Mouse (Mus musculus): ENCODE data around the gene Lrrc38. TPM values are rescaled to one million over a fixed set of nuclear protein-coding genes. Genes with fewer than 3 reads are reported as not detected.
A peak's percentile ranks its signal among the peaks of the same experiment; 100 is the strongest.
"Not testable (repeated sequence)": the region's sequence is repeated elsewhere in the genome, so short reads cannot be mapped to it uniquely, and the experiment has no call there.

Gene Lrrc38
- polyA plus RNA-seq, 1 experiment from 2014 or later: 0.18 TPM

GRCm38 (mm10) chr4:143336096-143336495 is 13.5 kb upstream of the Lrrc38 start:
- 56% methylated on average over 2 of the region's 2 CpGs for WGBS
- Histone ChIP-seq H3K4me3 (ENCODE audit: low read depth, low read length) (no peak overlapping the region), H3K27ac (ENCODE audit: low read depth) (no peak overlapping the region), H3K9me3 (ENCODE audit: control insufficient read depth, low read length) (no peaks in the 10 kb centered on the region), H3K9ac (ENCODE audit: low read length) (no peak overlapping the region), H3K27me3 (replicated peaks; ENCODE audit: control insufficient read depth, insufficient read depth, low read length) (no peaks in the 10 kb centered on the region), H3K4me1 (replicated peaks; ENCODE audit: control insufficient read depth, insufficient read depth, low read length) (no peaks in the 10 kb centered on the region), H3K36me3 (ENCODE audit: control insufficient read depth, insufficient read depth, low read length) (no peaks in the 10 kb centered on the region), H3K4me2 (ENCODE audit: low read length) (no peak overlapping the region)
- ATAC-seq (replicated peaks; ENCODE audit: low FRiP score, low TSS enrichment, low read depth) (no peak), DNase-seq (ENCODE audit: low spot score) (no peak)

GRCm38 (mm10) chr4:143339808-143340207 is 9.7 kb upstream of the Lrrc38 start:
- no peak overlapping the region for H3K4me2 ChIP-seq (ENCODE audit: low read length)
- 85% methylated on average over 13 of the region's 13 CpGs for WGBS
- H3K4me1 ChIP-seq (replicated peaks; ENCODE audit: control insufficient read depth, insufficient read depth, low read length): no peaks in the 10 kb centered on the region
- H3K27me3 ChIP-seq (replicated peaks; ENCODE audit: control insufficient read depth, insufficient read depth, low read length): no peaks in the 10 kb centered on the region
- ATAC-seq (replicated peaks; ENCODE audit: low FRiP score, low TSS enrichment, low read depth) (no peak), DNase-seq (ENCODE audit: low spot score) (no peak)
- H3K36me3 ChIP-seq (ENCODE audit: control insufficient read depth, insufficient read depth, low read length): no peaks in the 10 kb centered on the region
- no peak overlapping the region for H3K4me3 ChIP-seq (ENCODE audit: low read depth, low read length)
- H3K27ac ChIP-seq (ENCODE audit: low read depth): no peak overlapping the region
- no peak overlapping the region for H3K9ac ChIP-seq (ENCODE audit: low read length)
- no peaks in the 10 kb centered on the region for H3K9me3 ChIP-seq (ENCODE audit: control insufficient read depth, low read length)

- H3K4me1 ChIP-seq (replicated peaks; ENCODE audit: control insufficient read depth, insufficient read depth, low read length): no peaks in the 10 kb centered on the region
- 86% methylated on average over 7 of the region's 7 CpGs for WGBS
Observed at GRCm38 (mm10) chr4:143341470-143341869, 8.1 kb upstream of the Lrrc38 start.

GRCm38 (mm10) chr4:143345491-143345890 is 4.1 kb upstream of the Lrrc38 start:
- H3K9ac ChIP-seq (ENCODE audit: low read length); DNase-seq (ENCODE audit: low spot score); H3K27ac ChIP-seq (ENCODE audit: low read depth); H3K4me3 ChIP-seq (ENCODE audit: low read depth, low read length); H3K4me1 ChIP-seq (replicated peaks; ENCODE audit: control insufficient read depth, insufficient read depth, low read length); ATAC-seq (replicated peaks; ENCODE audit: low FRiP score, low TSS enrichment, low read depth); H3K4me2 ChIP-seq (ENCODE audit: low read length); H3K9me3 ChIP-seq (ENCODE audit: control insufficient read depth, low read length); H3K36me3 ChIP-seq (ENCODE audit: control insufficient read depth, insufficient read depth, low read length): not testable (repeated sequence)
- H3K27me3 ChIP-seq (replicated peaks; ENCODE audit: control insufficient read depth, insufficient read depth, low read length): peaks cover 32% of the 10 kb centered on the region
- WGBS: 83% methylated on average over 5 of the region's 5 CpGs

More at GRCm38 (mm10) chr4:143341470-143341869, 8.1 kb upstream of the Lrrc38 start:
- no peak overlapping the region for H3K9ac ChIP-seq (ENCODE audit: low read length)
- no peaks in the 10 kb centered on the region for H3K27me3 ChIP-seq (replicated peaks; ENCODE audit: control insufficient read depth, insufficient read depth, low read length)
- no peak overlapping the region for H3K4me2 ChIP-seq (ENCODE audit: low read length)
- ATAC-seq (replicated peaks; ENCODE audit: low FRiP score, low TSS enrichment, low read depth): no peak
- H3K36me3 ChIP-seq (ENCODE audit: control insufficient read depth, insufficient read depth, low read length): no peaks in the 10 kb centered on the region
- H3K27ac ChIP-seq (ENCODE audit: low read depth): no peak overlapping the region
- no peaks in the 10 kb centered on the region for H3K9me3 ChIP-seq (ENCODE audit: control insufficient read depth, low read length)
- no peak for DNase-seq (ENCODE audit: low spot score)
- H3K4me3 ChIP-seq (ENCODE audit: low read depth, low read length): no peak overlapping the region

GRCm38 (mm10) chr4:143348678-143349077 is 879 bp upstream of the Lrrc38 start:
- no peak overlapping the region for H3K9ac ChIP-seq (ENCODE audit: low read length)
- no peaks in the 10 kb centered on the region for H3K9me3 ChIP-seq (ENCODE audit: control insufficient read depth, low read length)
- peaks cover 9% of the 10 kb centered on the region; the same call in 1 of the 2 replicates for H3K4me1 ChIP-seq (replicated peaks; ENCODE audit: control insufficient read depth, insufficient read depth, low read length)
- 31% methylated on average over 5 of the region's 5 CpGs for WGBS
- no peak overlapping the region for H3K27ac ChIP-seq (ENCODE audit: low read depth)
- no peak for DNase-seq (ENCODE audit: low spot score)
- H3K36me3 ChIP-seq (ENCODE audit: control insufficient read depth, insufficient read depth, low read length): no peaks in the 10 kb centered on the region
- no peak overlapping the region for H3K4me3 ChIP-seq (ENCODE audit: low read depth, low read length)
- peaks cover 54% of the 10 kb centered on the region for H3K27me3 ChIP-seq (replicated peaks; ENCODE audit: control insufficient read depth, insufficient read depth, low read length)
- no peak for ATAC-seq (replicated peaks; ENCODE audit: low FRiP score, low TSS enrichment, low read depth)
- no peak overlapping the region for H3K4me2 ChIP-seq (ENCODE audit: low read length)

- Histone ChIP-seq H3K4me2 (ENCODE audit: low read length) (peak overlapping the region; percentile 83), H3K9me3 (ENCODE audit: control insufficient read depth, low read length) (no peaks in the 10 kb centered on the region), H3K27me3 (replicated peaks; ENCODE audit: control insufficient read depth, insufficient read depth, low read length) (peaks cover 54% of the 10 kb centered on the region), H3K9ac (ENCODE audit: low read length) (no peak overlapping the region), H3K4me3 (ENCODE audit: low read depth, low read length) (peak overlapping the region; percentile 37), H3K36me3 (ENCODE audit: control insufficient read depth, insufficient read depth, low read length) (no peaks in the 10 kb centered on the region), H3K4me1 (replicated peaks; ENCODE audit: control insufficient read depth, insufficient read depth, low read length) (peaks cover 9% of the 10 kb centered on the region; the same call in 1 of the 2 replicates), H3K27ac (ENCODE audit: low read depth) (no peak overlapping the region)
- DNase-seq (ENCODE audit: low spot score) (peak; percentile 72), ATAC-seq (replicated peaks; ENCODE audit: low FRiP score, low TSS enrichment, low read depth) (peak; percentile 35)
- 4% methylated on average over 71 of the region's 72 CpGs for WGBS
Observed at GRCm38 (mm10) chr4:143350047-143351015, 774 bp downstream of the Lrrc38 start.

- Histone ChIP-seq H3K27ac (ENCODE audit: low read depth) (no peak overlapping the region), H3K27me3 (replicated peaks; ENCODE audit: control insufficient read depth, insufficient read depth, low read length) (peaks cover 54% of the 10 kb centered on the region), H3K36me3 (ENCODE audit: control insufficient read depth, insufficient read depth, low read length) (no peaks in the 10 kb centered on the region), H3K4me3 (ENCODE audit: low read depth, low read length) (no peak overlapping the region), H3K4me2 (ENCODE audit: low read length) (no peak overlapping the region), H3K9me3 (ENCODE audit: control insufficient read depth, low read length) (no peaks in the 10 kb centered on the region), H3K9ac (ENCODE audit: low read length) (no peak overlapping the region), H3K4me1 (replicated peaks; ENCODE audit: control insufficient read depth, insufficient read depth, low read length) (peaks cover 9% of the 10 kb centered on the region; the same call in 1 of the 2 replicates)
- DNase-seq (ENCODE audit: low spot score) (no peak), ATAC-seq (replicated peaks; ENCODE audit: low FRiP score, low TSS enrichment, low read depth) (no peak)
- 74% methylated on average over 4 of the region's 4 CpGs for WGBS
Observed at GRCm38 (mm10) chr4:143352301-143352700, 2.7 kb downstream of the Lrrc38 start.

- Histone ChIP-seq H3K4me2 (ENCODE audit: low read length) (no peak overlapping the region), H3K4me3 (ENCODE audit: low read depth, low read length) (no peak overlapping the region), H3K9me3 (ENCODE audit: control insufficient read depth, low read length) (no peaks in the 10 kb centered on the region), H3K4me1 (replicated peaks; ENCODE audit: control insufficient read depth, insufficient read depth, low read length) (no peaks in the 10 kb centered on the region), H3K27me3 (replicated peaks; ENCODE audit: control insufficient read depth, insufficient read depth, low read length) (no peaks in the 10 kb centered on the region), H3K9ac (ENCODE audit: low read length) (no peak overlapping the region), H3K27ac (ENCODE audit: low read depth) (no peak overlapping the region), H3K36me3 (ENCODE audit: control insufficient read depth, insufficient read depth, low read length) (no peaks in the 10 kb centered on the region)
- no peak for ATAC-seq (replicated peaks; ENCODE audit: low FRiP score, low TSS enrichment, low read depth)
- 66% methylated on average over 10 of the region's 10 CpGs for WGBS
- DNase-seq (ENCODE audit: low spot score): no peak
Observed at GRCm38 (mm10) chr4:143361520-143361919, 12.0 kb downstream of the Lrrc38 start.

Data from intestine, embryonic 14.5 days (tissue).